Mouse (Mus musculus) stomach, postnatal 0 days (tissue): Measurements from ENCODE around the gene Prpf19.

Source experiments
- CTCF ChIP-seq: IDR thresholded peaks from 2 replicates; pipeline ENCODE4 v1.5.1; 2016; ENCODE audit warnings: antibody characterized with exemption, low read depth, mild to moderate bottlenecking, moderate library complexity
- EP300 ChIP-seq: optimal IDR thresholded peaks from 2 replicates; pipeline ENCODE3; 2016; ENCODE audit warnings: antibody characterized with exemption

DNA sequence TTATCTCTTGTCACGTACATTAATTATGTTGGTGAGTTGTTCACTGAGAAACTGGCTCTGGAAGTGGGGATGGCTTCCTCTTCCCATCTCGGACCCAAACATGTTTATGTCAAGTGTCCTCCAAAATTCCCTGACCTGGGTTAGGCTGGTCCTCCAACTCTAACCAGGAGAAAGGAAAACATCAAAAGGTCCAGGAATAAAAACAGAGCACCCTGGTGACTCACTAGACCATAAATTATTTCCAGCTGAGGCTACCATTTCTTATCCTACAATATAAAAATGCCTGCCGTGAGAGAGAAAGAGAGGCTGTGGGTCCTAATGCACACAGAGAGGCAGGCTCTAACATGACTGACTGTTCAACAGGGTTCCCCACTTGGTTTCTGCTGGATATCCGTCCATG lies 29.2 kb downstream of the Prpf19 start:
- TF ChIP-seq EP300, result no peak
- no peak for TF ChIP-seq CTCF
